Mouse (Mus musculus): Measurements from ENCODE around the gene Cd46. TPM values are rescaled to one million over a fixed set of nuclear protein-coding genes. Genes with fewer than 3 reads are reported as not detected.

The Cd46 gene
- total RNA-seq, 1 experiment: 0.40 TPM

GRCm38 (mm10) chr1:195038386-195038785, 53.7 kb downstream of the Cd46 start:
- Histone ChIP-seq H3K4me1 (ENCODE audit: control insufficient read depth in 2 of 2, insufficient read depth in 2 of 2, low read length in 2 of 2, poor library complexity in 1 of 2) (peaks cover 0 to 2% of the 10 kb centered on the region in 2 experiments; a peak in 1 of 4 replicates), H3K4me3 (ENCODE audit: insufficient read depth in 1 of 2, low read depth in 1 of 2, low read length in 2 of 2, poor library complexity in 1 of 2, severe bottlenecking in 1 of 2) (no peak overlapping the region), H3K9me3 (ENCODE audit: control insufficient read depth, insufficient read depth, low read depth, low read length) (no peaks in the 10 kb centered on the region), H3K27ac (ENCODE audit: insufficient read depth, low read depth, low read length, poor library complexity, severe bottlenecking) (no peak overlapping the region), H3K9ac (ENCODE audit: insufficient read depth, low read depth, low read length, poor library complexity, severe bottlenecking) (no peak overlapping the region), H3K36me3 (ENCODE audit: control insufficient read depth, insufficient read depth, low read length, poor library complexity, severe bottlenecking) (no peaks in the 10 kb centered on the region)
- DNase-seq (ENCODE audit: low read depth, low spot score): no peak
- in situ Hi-C loops (cut with MboI; ENCODE audit: low sequenced_read_pairs in 2 of 2, unreplicated experiment in 2 of 2): no loop called here
- no peak for TF ChIP-seq MAFK (IDR thresholded peaks at IDR 0.05; ENCODE audit: insufficient read depth, low read depth, low read length)
- no peak for TF ChIP-seq HCFC1 (IDR thresholded peaks at IDR 0.05; ENCODE audit: borderline replicate concordance, insufficient read depth, low read length)
- no peak for TF ChIP-seq ZC3H11A (IDR thresholded peaks at IDR 0.05; ENCODE audit: borderline replicate concordance, low read depth, low read length)
- no peak for TF ChIP-seq ZNF384 (IDR thresholded peaks at IDR 0.05; ENCODE audit: low read depth, low read length)
- TF ChIP-seq CHD2 (IDR thresholded peaks at IDR 0.05; ENCODE audit: low read depth, low read length): no peak

DNA sequence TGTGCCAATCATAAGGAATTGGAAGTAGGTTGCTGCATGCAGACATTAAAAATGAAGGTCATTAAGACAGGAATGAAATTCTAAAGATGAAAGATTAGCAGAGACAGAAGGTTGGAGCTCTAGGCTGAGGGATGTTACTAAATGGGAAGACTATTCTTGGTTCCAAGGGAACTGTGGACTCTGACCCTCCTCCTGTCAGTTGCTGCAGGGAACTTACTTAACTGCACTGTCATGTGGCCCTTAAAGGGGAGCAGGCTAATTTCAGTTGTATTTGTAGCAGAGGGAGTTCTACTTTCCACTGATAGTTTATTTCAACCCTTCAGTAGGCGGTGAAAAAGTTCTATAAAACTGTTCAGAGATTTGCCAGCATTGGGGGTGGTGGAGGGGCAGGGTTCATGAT, 54.1 kb downstream of the Cd46 start:
- H3K4me1 ChIP-seq (ENCODE audit: control insufficient read depth in 2 of 2, insufficient read depth in 2 of 2, low read length in 2 of 2, poor library complexity in 1 of 2): peaks cover 0 to 2% of the 10 kb centered on the region in 2 experiments; a peak in 1 of 4 replicates
- H3K9me3 ChIP-seq (ENCODE audit: control insufficient read depth, insufficient read depth, low read depth, low read length): no peaks in the 10 kb centered on the region
- no peak overlapping the region for H3K27ac ChIP-seq (ENCODE audit: insufficient read depth, low read depth, low read length, poor library complexity, severe bottlenecking)
- in situ Hi-C loops (cut with MboI; ENCODE audit: low sequenced_read_pairs in 2 of 2, unreplicated experiment in 2 of 2): no loop called here
- H3K36me3 ChIP-seq (ENCODE audit: control insufficient read depth, insufficient read depth, low read length, poor library complexity, severe bottlenecking): no peaks in the 10 kb centered on the region
- TF ChIP-seq CHD2 (IDR thresholded peaks at IDR 0.05; ENCODE audit: low read depth, low read length) (no peak), MAFK (IDR thresholded peaks at IDR 0.05; ENCODE audit: insufficient read depth, low read depth, low read length) (no peak), ZNF384 (IDR thresholded peaks at IDR 0.05; ENCODE audit: low read depth, low read length) (no peak)
- no peak overlapping the region for H3K9ac ChIP-seq (ENCODE audit: insufficient read depth, low read depth, low read length, poor library complexity, severe bottlenecking)
- no peak overlapping the region for H3K4me3 ChIP-seq (ENCODE audit: insufficient read depth in 1 of 2, low read depth in 1 of 2, low read length in 2 of 2, poor library complexity in 1 of 2, severe bottlenecking in 1 of 2)
- DNase-seq (ENCODE audit: low read depth, low spot score): no peak

DNA sequence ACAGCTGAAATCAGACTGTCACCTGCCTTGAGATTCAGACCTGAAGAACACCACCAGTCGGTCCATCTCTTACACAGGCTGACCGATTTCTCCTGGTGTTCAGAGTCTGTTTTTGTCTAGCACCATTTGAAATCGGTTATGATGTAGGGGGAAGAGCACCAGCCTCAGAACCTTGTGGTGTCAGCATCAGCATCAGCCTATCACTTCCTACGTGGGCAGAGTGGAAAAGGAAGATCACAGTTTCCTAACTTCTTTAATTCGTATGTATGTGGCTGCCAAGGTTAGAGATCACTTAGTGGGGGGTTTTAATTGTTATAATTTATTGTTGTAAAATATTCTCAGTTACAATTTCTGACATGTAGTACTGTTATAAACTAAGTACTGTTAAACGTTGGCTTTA, 54.6 kb downstream of the Cd46 start:
- Histone ChIP-seq H3K4me3 (ENCODE audit: insufficient read depth in 1 of 2, low read depth in 1 of 2, low read length in 2 of 2, poor library complexity in 1 of 2, severe bottlenecking in 1 of 2) (no peak overlapping the region), H3K4me1 (ENCODE audit: control insufficient read depth in 2 of 2, insufficient read depth in 2 of 2, low read length in 2 of 2, poor library complexity in 1 of 2) (peaks cover 0 to 2% of the 10 kb centered on the region in 2 experiments; a peak in 1 of 4 replicates), H3K36me3 (ENCODE audit: control insufficient read depth, insufficient read depth, low read length, poor library complexity, severe bottlenecking) (no peaks in the 10 kb centered on the region), H3K27ac (ENCODE audit: insufficient read depth, low read depth, low read length, poor library complexity, severe bottlenecking) (no peak overlapping the region), H3K9me3 (ENCODE audit: control insufficient read depth, insufficient read depth, low read depth, low read length) (no peaks in the 10 kb centered on the region), H3K9ac (ENCODE audit: insufficient read depth, low read depth, low read length, poor library complexity, severe bottlenecking) (no peak overlapping the region)
- TF ChIP-seq ZC3H11A (IDR thresholded peaks at IDR 0.05; ENCODE audit: borderline replicate concordance, low read depth, low read length): no peak
- TF ChIP-seq HCFC1 (IDR thresholded peaks at IDR 0.05; ENCODE audit: borderline replicate concordance, insufficient read depth, low read length): no peak
- TF ChIP-seq MAFK (IDR thresholded peaks at IDR 0.05; ENCODE audit: insufficient read depth, low read depth, low read length): no peak
- no peak for TF ChIP-seq CHD2 (IDR thresholded peaks at IDR 0.05; ENCODE audit: low read depth, low read length)
- no peak for TF ChIP-seq ZNF384 (IDR thresholded peaks at IDR 0.05; ENCODE audit: low read depth, low read length)
- no peak for DNase-seq (ENCODE audit: low read depth, low spot score)
- in situ Hi-C loops (cut with MboI; ENCODE audit: low sequenced_read_pairs in 2 of 2, unreplicated experiment in 2 of 2): no loop called here

GRCm38 (mm10) chr1:195033941-195034340, 58.1 kb downstream of the Cd46 start:
- Histone ChIP-seq H3K4me3 (ENCODE audit: insufficient read depth in 1 of 2, low read depth in 1 of 2, low read length in 2 of 2, poor library complexity in 1 of 2, severe bottlenecking in 1 of 2) (no peak overlapping the region), H3K9me3 (ENCODE audit: control insufficient read depth, insufficient read depth, low read depth, low read length) (no peaks in the 10 kb centered on the region), H3K4me1 (ENCODE audit: control insufficient read depth in 2 of 2, insufficient read depth in 2 of 2, low read length in 2 of 2, poor library complexity in 1 of 2) (peaks cover 0 to 2% of the 10 kb centered on the region in 2 experiments; a peak in 1 of 4 replicates), H3K27ac (ENCODE audit: insufficient read depth, low read depth, low read length, poor library complexity, severe bottlenecking) (no peak overlapping the region), H3K36me3 (ENCODE audit: control insufficient read depth, insufficient read depth, low read length, poor library complexity, severe bottlenecking) (no peaks in the 10 kb centered on the region), H3K9ac (ENCODE audit: insufficient read depth, low read depth, low read length, poor library complexity, severe bottlenecking) (no peak overlapping the region)
- no peak for TF ChIP-seq ZNF384 (IDR thresholded peaks at IDR 0.05; ENCODE audit: low read depth, low read length)
- TF ChIP-seq MAFK (IDR thresholded peaks at IDR 0.05; ENCODE audit: insufficient read depth, low read depth, low read length): peak; percentile 75; the same call in 1 of the 2 replicates
- no peak for DNase-seq (ENCODE audit: low read depth, low spot score)
- in situ Hi-C loops (cut with MboI; ENCODE audit: low sequenced_read_pairs in 2 of 2, unreplicated experiment in 2 of 2): no loop called here

DNA sequence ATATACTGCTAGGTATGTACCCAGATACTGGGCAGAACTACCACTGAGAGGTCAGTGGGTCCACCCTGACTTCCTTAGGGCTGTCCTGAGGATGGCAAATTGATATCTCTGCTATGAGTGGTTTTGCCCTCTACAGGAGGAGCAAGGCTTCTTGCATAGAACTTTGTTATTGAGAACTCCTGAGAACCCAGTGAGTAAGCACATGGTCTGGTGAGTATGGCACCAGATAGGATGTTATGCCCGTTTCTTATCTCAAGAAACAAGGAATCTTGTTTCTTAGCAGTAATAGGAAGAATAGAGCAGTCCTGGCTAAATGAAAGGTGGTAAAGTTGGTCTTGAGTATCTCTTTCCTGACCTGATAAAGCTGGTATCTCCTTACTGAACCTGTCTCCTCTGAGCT, 59.3 kb downstream of the Cd46 start:
- Histone ChIP-seq H3K4me1 (ENCODE audit: control insufficient read depth in 2 of 2, insufficient read depth in 2 of 2, low read length in 2 of 2, poor library complexity in 1 of 2) (peaks cover 0 to 2% of the 10 kb centered on the region in 2 experiments; a peak in 1 of 4 replicates), H3K9me3 (ENCODE audit: control insufficient read depth, insufficient read depth, low read depth, low read length) (no peaks in the 10 kb centered on the region), H3K27ac (ENCODE audit: insufficient read depth, low read depth, low read length, poor library complexity, severe bottlenecking) (no peak overlapping the region), H3K9ac (ENCODE audit: insufficient read depth, low read depth, low read length, poor library complexity, severe bottlenecking) (no peak overlapping the region), H3K4me3 (ENCODE audit: insufficient read depth in 1 of 2, low read depth in 1 of 2, low read length in 2 of 2, poor library complexity in 1 of 2, severe bottlenecking in 1 of 2) (no peak overlapping the region), H3K36me3 (ENCODE audit: control insufficient read depth, insufficient read depth, low read length, poor library complexity, severe bottlenecking) (no peaks in the 10 kb centered on the region)
- in situ Hi-C loops (cut with MboI; ENCODE audit: low sequenced_read_pairs in 2 of 2, unreplicated experiment in 2 of 2): no loop called here
- no peak for DNase-seq (ENCODE audit: low read depth, low spot score)
- TF ChIP-seq CHD2 (IDR thresholded peaks at IDR 0.05; ENCODE audit: low read depth, low read length) (no peak), MAFK (IDR thresholded peaks at IDR 0.05; ENCODE audit: insufficient read depth, low read depth, low read length) (no peak), HCFC1 (IDR thresholded peaks at IDR 0.05; ENCODE audit: borderline replicate concordance, insufficient read depth, low read length) (no peak), ZC3H11A (IDR thresholded peaks at IDR 0.05; ENCODE audit: borderline replicate concordance, low read depth, low read length) (no peak), ZNF384 (IDR thresholded peaks at IDR 0.05; ENCODE audit: low read depth, low read length) (no peak)

Data from ES-E14 (cell line).